Mouse (Mus musculus) adrenal gland, postnatal 10 days (tissue): ENCODE measurements around the gene Slc8a2. TPM values are rescaled to one million over a fixed set of nuclear protein-coding genes. Genes with fewer than 3 reads are reported as not detected.

Source experiments
- DNase-seq: peaks from one replicate; pipeline ENCODE4 v3.0.0; 2021; ENCODE audit warnings: mixed read lengths
- total RNA-seq, 2 experiments: library from RNA; stranded (reverse); gene quantifications; 2 replicates each; pipeline ENCODE4 v1.2.3; 2021

Slc8a2 gene
- total RNA-seq, 2 experiments from 2014 or later = 3.0 to 3.8 TPM

DNA sequence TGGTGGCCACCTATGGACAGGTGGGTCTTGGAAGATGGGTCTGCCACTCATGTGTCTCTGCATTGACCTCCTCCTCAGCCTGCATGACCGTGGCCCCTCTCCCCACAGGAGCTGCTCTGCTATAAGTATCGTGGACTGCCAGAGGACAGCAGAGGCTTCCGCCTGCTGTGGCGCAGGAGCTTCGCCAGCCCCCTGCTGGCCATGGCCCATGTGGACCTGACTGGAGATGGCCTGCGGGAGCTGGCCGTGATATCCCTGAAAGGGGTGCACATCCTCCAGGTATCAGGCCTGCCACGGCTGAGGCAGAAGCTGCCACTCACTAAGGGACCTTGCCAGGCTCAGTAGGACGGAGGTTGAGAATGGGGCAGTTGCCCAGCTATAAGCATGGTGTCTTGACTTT lies 3.8 kb upstream of the Slc8a2 start:
- DNase-seq = no peak

DNA sequence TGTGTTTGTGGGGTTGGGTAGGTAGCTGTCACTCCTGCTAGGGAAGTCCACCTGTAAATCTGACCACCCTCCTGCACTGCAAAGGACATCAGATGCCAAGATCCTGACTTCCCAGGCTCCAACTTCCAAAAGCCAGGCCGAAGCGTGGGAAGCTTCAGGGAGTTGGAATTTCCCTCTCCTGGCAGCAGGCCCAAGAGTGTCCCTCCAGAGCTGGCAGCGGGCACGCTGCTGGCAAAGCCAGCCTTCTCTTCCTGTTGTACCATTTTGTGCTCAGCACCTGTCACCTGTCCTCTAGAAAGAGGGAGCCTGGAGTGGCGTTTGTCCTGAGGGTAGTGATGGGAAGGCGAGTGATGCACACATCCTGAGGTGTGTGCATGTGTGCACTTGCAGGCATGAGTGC lies 1.3 kb upstream of the Slc8a2 start:
- DNase-seq = peak; percentile 26

DNA sequence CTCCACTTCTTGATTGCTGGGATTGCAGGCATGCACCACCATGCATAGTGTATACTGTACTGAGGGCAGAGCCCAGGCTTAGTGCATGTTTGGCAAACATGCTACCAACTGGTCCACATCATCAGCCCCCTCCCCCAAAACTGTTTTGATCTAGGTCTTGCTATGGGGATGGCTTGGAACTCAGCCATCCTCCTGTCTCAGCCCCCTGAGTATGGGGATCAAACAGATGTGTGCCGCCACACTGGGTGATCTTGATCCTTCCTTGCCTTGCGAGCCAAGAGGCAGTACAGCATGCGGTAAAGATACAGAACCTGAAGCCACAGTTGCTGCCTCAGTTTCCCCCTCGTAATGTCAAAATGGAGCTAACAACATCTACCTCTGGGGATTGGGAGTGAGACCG lies 727 bp upstream of the Slc8a2 start:
- no peak for DNase-seq

DNA sequence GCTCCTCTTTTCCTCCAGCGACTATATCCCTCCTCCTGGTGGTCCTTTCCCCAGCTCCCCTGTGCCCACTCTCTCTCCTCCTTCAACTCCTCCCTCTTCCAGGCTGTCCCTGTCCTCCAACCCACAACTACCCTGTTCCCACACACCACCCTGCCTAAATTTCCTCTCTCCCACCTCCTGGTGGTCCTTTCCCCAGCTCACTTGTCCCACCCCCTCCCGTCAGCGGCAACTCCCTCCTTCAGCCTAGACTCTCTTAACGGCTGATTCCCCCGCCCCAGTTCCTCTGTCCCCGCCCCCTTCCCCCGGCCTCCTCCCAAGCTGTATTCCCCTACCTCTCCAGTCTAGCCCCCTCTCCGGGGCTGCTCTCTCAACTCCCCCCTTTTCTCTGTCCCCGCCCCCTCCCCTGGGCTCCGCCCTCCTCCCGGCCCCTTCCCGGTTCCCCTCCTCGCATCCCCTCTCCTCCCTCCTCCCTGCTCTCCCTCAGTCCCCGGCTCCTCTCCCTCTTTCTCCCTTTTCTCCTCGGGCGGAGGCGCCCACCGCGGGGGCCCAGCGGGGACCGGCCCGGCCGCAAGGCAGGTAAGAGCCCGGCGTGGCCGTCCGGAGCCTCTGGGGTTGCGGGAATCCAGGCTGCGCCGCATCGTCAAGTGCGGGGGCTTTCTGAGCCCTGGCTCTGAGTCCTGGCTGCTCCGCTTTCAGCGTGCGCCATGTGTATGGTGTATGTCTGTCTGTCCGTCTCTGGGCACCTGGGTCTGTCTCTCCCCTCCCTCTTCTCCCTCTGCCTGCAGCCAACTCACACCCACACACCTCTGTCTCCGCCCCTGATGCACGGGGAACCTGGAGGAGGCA lies 443 bp downstream of the Slc8a2 start:
- peak; percentile 38 for DNase-seq

DNA sequence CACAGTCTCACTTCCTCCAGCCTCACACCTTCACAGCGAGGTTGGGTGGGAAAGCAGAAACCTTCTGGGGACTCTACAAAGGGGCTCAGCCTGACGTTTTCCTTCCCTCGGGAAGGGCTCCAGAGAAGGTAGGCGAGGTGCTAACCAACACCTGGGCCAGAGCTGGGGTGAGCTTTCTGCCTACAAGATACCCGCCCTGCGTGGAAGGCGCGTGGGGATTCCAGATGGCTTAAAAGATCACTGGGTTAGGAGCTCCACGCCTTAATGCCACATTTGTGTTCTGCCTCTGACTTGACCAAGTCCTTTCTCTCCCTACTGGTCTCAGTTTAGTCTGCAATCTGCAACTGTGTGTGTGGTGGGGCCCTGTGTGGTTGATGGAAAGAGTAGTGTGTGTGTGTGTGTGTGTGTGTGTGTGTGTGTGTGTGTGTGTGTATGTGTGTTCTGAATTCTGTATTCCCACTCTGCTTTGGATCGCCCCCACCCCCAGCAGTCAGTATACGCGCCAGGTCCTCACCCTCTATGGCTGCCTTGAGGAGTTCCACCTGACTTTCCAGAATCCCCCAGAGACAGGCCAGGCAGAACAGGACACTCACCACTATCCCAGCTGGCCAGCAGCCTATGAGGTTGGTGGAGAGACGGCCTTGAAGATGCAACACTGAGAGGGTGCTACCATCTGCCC lies 1.5 kb downstream of the Slc8a2 start:
- no peak for DNase-seq

DNA sequence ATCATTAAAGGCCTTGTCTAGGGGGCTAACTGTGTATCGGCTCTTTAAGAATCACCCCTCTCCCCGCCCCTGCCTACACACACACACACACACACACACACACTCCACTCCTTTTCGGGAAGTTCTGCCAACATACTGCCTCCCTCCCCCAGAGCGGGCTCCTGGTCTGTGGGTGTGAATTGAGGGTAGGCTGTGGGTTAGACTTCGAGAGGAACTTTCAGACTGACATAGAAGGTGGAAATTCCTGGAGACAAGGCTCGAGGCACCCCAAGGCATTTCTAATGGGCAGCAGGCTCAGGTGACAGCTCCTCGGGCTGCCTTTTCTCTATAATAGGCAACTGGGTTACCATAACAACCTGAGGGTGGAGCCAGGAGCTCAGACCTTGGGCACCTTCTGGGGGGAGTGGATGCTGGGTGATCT lies 2.5 kb downstream of the Slc8a2 start:
- no peak for DNase-seq

DNA sequence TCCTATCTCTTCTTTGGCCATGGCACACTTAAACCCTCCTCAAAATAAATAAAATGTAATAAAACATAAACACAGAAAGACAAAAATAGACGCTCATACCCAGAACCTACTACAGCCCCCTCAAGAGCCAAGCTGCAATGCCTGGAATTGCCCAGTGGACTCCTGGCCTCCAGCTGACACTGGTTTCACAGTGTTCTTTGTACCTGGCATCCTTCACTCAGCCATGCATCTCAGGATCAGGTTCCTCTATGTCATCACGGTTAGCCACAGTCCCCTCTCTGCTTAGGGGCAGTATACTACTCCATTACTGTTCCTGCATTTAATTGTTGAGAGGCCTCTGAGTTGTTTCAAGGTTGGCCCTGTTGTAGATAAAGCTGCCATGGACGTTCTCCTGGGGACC lies 3.3 kb downstream of the Slc8a2 start:
- DNase-seq = no peak

DNA sequence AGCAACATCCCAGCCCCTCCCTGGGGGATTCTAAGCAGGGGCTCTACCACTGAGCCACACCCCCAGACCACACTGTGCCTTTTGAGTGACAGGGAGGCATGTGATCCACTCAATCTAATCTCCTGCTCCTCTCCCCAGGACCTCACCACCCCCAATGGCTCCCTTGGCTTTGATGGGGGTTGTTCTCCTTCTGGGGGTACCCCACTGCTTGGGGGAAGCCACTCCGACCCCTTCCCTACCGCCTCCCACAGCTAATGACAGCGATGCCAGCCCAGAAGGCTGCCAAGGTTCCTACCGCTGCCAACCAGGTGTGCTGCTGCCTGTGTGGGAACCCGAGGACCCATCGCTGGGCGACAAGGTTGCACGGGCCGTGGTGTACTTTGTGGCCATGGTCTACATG lies 4.1 kb downstream of the Slc8a2 start:
- DNase-seq = no peak

DNA sequence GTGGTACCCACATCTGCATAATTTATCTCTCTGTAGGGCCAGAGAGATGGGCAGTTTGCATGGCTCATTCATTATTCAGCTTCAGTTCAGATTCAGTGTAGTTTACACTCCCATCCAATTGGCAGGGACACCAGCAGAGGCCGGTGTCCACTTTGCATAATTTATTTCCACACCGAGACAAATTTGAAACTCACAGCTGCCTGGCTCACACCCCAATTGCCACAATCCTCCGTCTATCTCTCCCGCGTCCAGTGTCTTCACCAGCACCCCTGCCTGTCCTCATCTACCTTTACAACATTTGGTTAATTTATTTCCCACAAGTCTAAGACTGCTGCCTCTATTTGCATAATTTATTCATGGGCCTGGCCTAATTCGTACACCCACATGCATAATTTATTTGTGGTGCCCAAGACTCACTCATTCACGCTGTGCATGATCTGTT lies 5.3 kb downstream of the Slc8a2 start:
- DNase-seq = no peak

DNA sequence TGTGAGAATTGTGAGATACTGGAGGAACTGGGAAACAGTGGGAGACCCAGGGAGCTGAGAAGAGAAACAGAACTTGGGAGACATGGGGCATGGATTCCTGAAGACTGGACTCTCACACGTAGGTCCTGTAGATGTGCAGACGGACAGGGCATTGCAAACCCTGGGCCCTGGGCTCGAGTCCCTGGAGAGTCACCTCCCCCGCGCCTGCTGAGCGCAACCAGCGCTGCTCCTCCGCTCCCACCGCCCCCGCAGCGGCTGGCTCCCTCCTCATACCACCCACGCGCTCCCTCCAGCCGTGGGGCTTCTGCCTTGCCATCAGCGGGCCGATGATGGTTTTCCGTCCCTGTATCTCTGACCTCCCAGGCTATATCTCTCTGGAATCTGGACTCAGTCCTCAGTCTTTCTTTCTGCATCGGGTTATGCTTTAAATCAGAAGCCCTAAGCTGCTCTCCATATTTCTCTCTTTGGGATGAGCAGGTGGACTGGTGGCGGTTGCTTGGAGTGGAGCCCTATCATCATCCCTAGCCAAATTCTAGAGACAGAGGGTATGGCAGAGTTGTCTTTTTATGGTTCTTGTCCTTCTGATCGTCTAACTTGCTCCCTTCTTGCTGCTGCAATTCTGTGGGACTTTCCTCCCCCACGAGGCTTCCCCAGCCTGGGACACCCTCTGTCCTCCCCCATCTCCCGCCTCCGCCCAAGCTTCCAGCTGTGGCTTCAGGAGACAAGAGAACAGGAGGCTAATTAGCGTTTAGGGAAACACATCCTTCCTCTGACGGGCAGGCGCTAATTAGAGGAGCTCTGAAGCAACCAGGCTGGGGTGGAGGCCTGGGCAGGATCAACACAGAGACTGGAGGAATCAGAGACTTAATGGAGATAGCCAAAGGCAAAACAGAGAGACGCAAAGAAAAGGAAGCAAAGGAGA lies 17.1 kb downstream of the Slc8a2 start:
- no peak for DNase-seq

DNA sequence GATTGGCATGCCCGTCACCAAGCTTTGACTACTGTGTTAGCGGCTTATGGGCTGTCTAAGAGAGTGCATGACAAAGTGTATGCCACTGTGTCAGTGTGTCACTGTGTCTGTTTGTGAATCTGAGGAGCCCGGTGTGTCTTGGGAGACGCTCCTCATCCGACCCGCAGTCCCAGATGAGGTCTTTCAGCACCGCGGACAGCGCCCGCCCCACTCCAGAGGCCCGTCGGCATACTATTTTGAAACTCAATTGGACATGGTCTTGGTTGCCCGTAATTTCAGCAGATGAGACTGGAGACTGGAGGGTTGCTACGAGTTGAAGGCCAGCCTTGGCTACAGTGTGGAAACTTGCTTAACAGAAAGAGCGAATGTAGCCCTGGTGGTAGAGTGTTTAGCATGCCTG lies 18.0 kb downstream of the Slc8a2 start:
- DNase-seq = peak; percentile 86

DNA sequence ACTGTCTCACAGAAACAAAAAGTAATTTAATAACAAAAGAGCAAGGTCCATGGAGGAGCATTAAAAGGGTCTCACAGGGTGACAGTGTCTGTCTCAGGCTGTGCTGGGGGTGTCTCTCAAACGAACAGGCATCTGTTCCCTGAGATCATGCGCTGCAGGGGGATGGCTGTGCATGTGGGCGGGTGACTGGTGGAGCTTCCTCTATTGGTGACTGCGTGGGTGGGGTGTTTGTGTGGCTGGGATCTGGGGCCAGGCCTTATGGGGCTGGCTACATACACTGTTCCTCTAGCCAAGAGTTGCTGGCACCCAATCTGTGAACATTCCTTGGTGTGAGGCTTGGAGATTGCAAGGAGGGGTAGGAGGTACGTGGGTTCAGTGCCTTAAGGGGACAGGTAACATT lies 19.6 kb downstream of the Slc8a2 start:
- no peak for DNase-seq

DNA sequence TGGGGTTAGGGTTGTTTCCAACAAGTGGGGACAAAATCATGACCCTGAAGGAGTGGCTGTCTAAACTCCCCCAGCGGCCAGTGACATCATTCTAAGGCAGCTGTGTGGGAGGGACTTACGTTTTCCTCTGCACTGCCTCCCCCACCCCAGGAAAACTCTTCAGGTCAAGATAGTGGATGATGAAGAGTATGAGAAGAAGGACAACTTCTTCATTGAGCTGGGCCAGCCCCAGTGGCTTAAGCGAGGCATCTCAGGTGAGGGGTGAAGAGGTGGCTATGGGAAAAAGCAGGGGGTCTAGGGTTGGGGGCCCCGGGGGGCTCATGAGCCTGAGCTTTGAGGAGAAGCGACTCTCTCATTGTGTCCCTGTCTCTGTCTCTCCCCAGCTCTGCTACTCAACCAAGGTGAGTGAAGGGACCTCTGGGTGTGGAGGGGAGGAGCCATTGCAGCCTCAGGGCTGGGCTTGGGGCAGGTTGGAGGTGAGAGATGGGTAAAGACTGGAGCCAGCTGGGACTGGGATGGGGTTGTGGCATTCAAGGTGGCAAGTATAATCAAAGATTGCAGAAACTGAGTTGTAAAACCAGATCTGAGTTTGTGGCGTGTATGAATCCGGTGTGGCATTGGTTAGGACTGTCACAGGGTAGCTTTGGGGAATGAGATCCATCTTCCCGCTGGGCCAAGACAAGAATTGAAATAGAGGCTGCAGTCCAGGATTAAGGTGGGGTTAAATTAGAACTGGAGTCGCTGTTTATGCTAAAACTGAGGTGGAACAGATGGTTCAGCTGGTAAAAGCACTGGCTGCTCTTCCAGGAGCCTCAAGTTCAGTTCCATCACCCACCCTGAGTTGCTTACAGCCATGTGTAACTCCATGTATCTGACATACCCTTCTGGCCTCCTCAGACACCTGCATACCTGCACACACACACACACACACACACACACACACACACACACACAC lies 20.8 kb downstream of the Slc8a2 start:
- DNase-seq = no peak

DNA sequence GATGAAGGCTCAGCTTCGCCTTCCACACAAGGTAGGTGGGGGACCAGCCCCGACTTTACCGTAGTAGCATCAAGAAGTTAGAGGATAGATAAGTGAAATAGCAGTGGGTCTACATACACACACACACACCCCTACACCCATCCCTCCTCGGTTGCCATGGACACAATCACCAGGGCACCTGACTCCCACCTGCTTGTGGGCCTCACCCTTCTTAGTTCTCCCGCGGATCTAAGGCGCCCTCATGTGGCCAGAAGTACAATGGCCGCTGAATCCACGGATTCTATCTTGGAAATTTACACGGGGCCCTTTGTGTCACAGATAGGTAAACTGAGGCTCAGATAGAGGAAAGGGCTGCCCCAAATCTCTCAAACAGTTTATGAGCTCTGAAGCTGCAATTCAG lies 23.9 kb downstream of the Slc8a2 start:
- DNase-seq = peak; percentile 69

DNA sequence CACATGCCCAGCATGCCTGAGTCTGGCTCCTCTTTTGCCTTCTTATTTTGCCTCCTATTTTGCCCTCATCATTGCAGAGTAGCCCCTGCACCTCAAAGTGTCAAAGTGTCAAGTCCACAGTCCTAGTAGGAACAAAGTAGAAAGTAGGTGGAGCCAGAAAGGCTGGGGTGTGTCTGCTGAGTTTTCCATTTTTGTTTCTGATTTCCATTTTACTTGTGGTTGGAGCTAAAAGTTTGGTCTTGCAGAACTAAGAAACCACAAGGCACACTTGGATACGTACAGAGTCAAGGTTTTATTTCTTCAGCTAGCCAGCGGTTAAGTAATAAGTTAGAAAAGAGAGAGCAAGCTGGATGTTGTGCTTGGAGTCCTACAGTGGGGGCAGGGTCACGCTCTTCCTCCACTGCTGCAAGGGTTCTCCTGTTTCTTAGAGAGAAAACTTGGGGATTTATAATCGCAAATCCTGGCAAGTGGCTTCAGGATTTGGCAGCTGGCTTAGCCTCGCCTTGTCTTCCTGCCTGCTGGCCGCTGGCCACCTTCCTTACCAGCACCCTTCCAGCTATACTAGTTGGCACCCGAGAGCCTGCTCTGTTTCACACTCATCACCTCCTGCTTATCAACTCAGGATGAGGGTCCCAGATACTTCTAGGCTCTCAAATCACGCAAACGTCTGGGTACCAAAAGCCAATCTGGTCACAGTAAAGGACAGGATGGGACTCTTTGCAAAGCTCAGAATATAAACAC lies 25.7 kb downstream of the Slc8a2 start:
- peak; percentile 60 for DNase-seq

DNA sequence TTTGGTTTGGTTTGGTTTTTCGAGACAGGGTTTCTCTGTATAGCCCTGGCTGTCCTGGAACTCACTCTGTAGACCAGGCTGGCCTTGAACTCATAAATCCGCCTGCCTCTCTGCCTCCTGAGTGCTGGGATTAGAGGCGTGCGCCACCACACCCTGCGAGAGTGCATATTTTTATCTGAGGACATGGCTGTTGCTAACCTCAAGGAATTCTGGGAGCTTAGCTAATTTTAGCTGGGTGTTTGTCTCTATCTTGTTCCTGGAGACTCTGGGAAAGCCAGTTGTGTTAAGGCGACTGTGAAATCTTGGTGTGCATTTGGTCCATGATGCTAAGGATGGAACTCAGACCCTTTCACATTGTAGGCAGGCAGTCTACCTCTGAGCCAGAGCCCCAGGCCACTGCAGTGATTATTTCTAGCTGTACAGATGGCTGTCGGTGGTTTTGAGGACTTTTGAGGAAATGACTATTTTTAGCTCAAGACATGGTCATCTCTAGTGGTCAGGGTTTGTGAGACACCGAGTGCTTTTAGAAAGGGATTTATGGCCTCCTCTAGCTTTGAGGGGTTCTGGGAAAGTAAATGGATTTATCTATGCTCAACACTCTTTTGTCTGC lies 26.6 kb downstream of the Slc8a2 start:
- no peak for DNase-seq

DNA sequence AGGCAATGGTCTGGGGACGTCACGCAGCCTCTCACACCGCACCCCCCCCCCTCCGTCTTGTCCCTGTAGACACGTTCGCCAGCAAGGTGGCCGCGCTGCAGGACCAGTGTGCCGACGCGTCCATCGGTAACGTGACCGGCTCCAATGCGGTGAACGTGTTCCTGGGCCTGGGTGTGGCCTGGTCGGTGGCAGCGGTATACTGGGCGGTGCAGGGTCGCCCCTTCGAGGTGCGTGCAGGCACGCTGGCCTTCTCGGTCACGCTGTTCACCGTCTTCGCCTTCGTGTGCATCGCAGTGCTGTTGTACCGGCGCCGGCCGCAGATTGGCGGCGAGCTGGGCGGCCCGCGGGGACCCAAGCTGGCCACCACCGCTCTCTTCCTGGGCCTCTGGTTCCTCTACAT lies 29.1 kb downstream of the Slc8a2 start:
- no peak for DNase-seq

DNA sequence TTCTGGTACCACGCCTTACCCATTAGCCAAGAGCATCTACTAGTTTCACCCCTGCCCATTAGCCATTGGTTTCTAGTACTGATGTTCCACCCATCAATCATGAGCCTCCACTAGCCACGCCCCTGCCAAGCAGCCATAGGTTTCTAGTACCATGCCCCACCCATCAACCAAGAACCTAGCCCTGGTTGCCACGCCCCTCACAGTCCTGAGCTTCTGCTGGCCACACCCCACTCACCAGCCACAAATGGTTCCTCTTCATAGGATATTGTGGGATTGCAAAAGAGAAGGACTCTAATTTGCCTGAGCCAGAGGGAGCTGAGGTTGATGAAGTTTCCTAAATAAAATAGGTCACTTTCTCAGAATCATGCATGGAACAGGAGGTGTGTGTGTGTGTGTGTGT lies 31.1 kb downstream of the Slc8a2 start:
- DNase-seq = no peak

DNA sequence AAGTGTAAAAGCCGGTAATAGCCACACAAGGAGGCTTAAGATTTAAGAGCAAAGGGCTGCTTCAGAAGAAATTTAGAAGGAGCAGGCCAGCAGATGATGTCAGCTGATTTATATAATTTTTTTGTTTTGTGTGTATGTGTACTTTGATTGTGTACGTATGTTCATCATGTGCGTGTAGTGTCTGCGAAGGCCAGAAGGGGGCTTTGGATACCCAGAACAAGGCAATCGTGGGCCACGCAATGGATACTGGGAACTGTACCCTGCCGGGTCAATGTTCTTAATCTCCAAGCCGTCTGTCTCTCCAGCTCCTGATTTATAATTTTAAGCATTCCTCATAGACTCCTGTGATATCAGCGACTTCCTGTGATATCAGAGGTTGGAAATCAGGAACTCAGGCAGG lies 31.7 kb downstream of the Slc8a2 start:
- no peak for DNase-seq

DNA sequence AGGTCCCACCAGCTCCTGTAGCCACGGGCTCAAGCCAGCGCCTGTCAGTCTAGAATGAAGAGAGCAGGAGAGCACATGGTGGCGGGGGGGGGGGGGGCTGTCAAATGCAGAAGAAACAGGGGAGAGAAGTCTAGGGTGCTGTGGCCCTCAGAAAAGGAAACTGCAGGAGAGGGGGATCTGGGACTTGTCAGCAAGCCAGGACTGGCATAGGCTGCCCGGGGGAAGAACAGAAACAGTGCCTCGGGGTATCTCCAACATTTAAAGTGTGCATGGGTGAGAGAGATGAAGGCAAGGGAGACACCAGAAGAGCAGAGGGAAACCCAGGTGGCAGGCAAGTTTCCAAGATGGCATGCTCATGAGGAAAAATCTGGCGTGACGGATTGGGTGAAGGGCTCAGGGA lies 32.4 kb downstream of the Slc8a2 start:
- no peak for DNase-seq
